Mouse (Mus musculus) mouse embryonic stem cell (cell line): Measurements from ENCODE around the gene Ltbp1.

Source experiments
- in situ Hi-C, 2 experiments: fragments of 300-500 bp; cut with MboI; formaldehyde crosslinking; loops; 1 replicate in 1 of 2; 3 replicates in 1 of 2; pipeline ENCODE4 v1.14.3; 2019 to 2020; ENCODE audit warnings: low sequenced_read_pairs in 2 of 2, low pct_unique_long_range_greater_than_20kb in 1 of 2, mixed read lengths in 1 of 2; ENCODE audit not compliant: unreplicated experiment in 1 of 2

The Ltbp1 gene

DNA sequence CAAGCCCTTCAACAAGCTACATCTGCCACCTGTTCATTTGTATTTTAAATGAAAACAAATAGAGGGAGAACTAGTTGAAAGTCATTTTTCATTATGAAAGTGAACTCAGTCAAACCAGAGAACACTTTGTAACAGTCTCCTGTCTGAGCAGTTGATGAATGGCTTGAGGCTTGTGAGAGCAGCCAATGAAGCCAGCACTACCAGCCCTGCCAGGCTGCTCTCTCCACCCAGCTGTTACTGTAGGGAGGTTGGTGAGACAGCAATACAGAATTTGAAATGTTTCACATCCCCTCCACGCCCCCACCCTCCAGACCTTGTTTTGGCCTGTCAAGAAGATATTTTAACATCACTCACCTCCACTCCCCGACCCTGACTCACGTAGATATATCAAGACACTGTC, 411.5 kb downstream of the Ltbp1 start:
- in situ Hi-C loops, result no loop called here

DNA sequence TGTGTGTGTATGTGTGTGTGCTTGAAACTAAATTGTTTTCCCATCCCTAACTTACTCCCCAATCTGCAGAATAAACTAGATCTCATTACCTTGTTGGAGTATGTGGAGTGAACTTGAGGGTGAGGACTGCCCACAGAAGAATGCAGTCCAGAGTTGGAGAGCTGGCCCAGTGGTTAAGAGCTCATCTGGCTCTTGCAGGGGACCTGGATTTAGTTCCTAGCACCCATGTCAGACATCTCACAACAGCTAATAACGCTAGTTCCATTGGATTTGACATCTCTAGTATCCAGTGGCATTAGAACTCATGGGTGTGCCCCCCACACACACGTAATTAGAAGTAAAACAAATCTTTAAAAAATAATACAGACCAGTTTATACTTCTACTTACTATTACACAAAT, 428.8 kb downstream of the Ltbp1 start:
- in situ Hi-C loops, result no loop called here

DNA sequence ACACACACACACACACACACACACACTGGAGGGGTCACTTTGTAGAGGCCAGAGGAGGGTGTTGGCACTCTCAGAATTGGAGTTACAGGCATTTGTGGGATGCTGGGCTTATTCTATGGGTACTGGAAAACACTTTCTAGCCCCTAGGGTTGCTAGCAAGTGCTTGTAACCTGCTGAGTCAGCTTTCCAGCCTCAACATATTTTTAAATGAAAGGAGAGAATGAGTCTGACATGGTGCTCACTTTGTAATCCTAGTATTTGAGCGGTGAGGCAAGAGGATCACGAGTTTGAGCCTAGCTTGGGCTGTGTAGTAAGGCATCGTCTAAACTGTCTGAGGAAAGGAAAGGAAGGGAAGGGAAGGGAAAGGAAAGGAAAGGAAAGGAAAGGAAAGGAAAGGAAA, 429.5 kb downstream of the Ltbp1 start:
- in situ Hi-C loops, result no loop called here

DNA sequence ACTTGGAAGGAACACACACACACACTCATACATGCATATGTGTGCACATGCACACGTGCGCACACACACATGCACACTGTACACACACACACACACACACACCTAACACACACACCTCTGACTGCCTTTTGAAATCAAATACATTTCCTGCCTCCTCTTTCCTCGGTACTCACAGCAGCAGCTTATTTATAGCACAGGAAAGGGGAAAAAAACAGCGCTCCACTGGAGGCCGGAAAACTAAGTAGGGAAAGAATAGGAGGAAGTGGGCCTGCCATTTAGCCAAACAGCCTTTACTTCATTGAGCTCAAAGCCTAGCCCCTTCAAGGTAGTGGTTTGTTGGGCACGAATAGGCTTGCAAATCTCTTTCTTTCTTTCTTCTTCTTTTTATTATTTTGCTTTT, 430.2 kb downstream of the Ltbp1 start, which contains the start of gene Rasgrp3:
Rasgrp3 (plus strand) TSS at position 298 of the 400 bp plus-strand sequence.
- in situ Hi-C loops, result no loop called here

DNA sequence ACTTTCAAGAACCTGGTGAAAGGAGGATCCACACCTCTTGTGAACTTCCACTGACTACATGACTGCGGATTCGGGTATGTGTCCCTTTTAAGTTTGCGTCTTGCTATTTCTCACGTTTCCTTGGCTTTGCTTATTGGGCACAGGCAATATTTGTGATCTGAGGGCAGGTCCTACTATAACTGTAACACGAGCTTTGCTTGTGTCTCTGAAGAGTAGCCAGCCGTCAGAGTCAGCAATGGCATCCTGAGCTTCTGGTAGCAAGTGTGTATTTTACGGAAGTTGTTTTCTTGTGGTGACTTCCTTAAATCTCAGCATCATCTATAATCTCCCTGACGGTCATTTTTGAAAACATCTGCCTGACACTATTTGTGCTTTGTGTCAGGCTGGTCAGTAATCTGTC, 430.7 kb downstream of the Ltbp1 start:
- in situ Hi-C loops, result no loop called here

DNA sequence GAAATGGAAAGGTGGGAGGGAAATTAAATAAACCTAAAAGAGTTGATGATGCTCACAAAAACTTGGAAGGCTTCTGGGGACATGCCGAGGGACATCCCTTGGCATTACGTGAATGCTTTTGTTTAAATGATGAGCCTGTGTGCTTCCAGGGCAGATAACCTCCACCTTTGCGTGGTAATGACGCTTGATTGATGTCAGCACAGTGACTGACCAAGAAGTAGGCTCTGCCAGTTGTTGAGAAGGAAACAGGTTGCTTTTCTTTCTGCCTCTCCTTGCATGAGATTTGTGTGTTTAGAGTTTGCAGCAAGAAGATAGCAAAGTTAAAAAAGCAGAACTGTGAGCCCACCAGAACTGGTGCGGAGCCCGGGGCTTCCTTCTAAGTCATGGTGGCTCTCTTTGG, 431.5 kb downstream of the Ltbp1 start:
- in situ Hi-C loops, result no loop called here

DNA sequence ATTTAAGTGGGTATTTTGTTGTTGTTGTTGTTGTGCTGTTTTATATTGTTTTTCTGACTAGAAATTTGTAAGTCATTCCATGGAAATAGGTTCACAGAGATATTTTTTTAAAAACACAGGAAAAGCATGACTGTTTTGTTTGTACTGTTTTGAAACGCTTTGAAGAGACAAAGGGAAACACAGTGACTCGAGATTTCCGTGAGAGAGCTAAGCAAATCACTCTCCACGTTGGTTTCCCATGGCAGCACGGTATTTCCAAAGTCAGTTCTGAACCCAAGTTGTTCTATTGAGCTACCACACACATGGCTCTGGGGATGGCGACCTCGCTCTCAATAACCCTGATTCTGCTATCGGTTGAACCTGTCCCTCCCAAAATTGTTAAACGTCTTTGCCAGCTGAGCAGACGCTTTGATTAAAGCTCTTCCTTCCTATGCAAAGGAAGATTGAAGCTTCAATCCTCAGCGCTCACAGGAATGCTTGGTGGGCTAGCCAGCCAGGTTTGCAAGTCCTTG, 431.9 kb downstream of the Ltbp1 start:
- in situ Hi-C loops, result no loop called here

DNA sequence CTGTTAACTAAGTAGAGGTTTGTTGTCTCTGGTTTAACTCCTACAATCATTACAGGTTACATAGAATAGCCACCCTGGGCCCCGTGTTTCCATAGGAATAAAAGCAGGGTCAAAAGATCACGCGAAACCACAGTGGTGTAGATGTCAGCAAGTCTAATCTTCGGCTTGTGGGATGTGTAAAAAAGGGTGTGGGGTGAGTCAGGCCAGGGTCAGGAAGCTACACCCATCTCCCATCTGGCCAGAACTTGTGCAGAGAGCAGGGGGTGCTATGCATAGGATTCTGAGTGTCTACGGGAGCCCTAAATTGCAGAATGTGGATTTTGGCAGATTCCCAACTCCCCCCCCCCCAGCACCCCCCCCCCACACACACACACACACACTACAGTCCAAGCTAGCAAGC, 432.8 kb downstream of the Ltbp1 start:
- in situ Hi-C loops, result no loop called here

DNA sequence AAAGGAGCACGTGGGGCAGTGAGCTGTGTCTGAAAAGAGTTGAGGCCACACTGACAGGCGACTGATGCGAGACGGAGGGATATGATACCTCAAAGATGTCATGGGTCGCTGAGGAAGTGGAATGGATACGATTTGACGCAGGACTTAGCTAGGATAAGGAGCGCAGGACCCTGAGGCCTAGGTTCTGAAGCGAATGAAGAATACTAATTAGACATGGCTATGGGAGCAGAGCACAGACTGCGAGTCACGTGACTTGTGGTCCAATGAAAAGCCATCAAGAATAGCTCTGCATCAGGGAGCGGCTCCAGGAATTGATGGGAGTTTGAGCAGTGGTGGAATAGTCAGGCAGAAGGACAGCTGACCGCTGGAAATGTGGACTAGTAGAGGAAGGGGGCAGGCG, 433.7 kb downstream of the Ltbp1 start:
- in situ Hi-C loops, result no loop called here

DNA sequence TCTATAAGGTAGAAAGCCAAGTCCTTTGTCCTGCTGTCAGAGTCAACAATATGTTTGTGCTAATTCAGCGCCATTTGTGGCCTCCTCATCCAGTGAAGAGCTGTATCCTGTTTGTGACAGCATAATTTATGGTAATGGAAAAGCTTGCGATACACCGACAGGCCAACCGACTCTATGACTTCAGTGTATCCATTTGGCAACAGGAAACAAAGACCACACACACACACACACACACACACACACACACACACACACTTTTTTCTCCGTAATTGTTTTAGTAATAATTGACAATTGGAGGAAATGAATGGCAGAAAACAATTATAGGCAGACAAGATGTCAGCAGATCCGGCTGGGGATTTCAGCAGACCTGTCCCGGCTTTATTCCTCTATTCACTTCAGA, 435.3 kb downstream of the Ltbp1 start:
- in situ Hi-C loops, result no loop called here

DNA sequence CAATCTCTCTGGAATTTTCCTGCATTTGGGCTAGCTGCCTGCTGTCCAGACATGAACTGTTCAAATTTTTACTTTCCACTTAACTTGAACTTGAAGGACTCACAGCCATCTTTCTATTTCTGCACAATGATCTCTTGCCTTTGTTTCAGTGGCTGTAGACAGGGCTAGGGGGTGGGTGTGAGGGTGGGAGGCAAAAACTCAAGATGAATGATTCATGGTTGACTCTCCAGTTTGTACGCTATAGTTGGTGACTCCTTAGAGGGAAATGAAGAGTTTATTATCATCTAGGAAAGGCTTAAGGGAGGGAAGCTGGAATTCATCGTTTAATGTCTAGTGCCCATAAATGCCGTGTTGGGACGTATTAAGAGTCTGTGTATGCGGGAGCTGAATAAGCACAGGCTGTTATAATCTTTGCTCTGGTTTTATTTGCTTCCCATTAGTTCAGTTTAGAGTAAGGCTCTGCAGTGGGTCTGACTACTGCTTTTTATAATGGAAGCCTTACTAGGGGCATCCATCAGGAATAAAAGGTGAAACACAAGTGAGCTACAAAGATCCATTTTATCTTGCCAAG, 436.0 kb downstream of the Ltbp1 start:
- in situ Hi-C loops, result no loop called here
